Mouse (Mus musculus): Measurements from ENCODE around the gene Ireb2. TPM values are rescaled to one million over a fixed set of nuclear protein-coding genes. Genes with fewer than 3 reads are reported as not detected.
"Not testable (repeated sequence)": the region's sequence is repeated elsewhere in the genome, so short reads cannot be mapped to it uniquely, and the experiment has no call there.

Gene Ireb2
- polyA plus RNA-seq, 1 experiment from 2014 or later = 17.7 TPM

DNA sequence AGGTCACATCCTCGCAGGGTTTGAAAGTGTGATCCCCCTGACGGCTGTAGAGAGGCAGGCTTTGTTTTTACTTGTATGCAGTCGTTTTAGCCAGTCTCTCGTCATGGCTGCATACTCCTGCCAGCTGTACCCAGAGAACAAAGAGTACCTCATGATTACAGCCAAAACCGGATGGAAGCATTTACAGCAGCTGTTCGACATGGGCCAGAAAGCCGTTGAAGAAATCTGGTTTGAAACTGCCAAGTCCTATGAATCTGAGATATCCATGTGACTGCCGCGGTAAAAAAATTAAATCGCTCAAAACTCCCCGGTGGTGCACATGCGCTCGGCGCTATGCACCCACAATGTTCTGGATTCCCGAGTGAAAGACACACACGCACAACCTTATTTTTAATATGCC, 82.7 kb downstream of the Ireb2 start:
- no peak for ATAC-seq
- Histone ChIP-seq H3K9ac (ENCODE audit: low read depth, low read length) (no peak overlapping the region), H3K36me3 (ENCODE audit: control insufficient read depth, insufficient read depth) (no peaks in the 10 kb centered on the region), H3K4me2 (replicated peaks; ENCODE audit: low read depth) (no peak overlapping the region), H3K27ac (ENCODE audit: low read depth, low read length) (no peak overlapping the region), H3K4me1 (replicated peaks; ENCODE audit: control insufficient read depth, insufficient read depth, low read length) (no peaks in the 10 kb centered on the region), H3K4me3 (ENCODE audit: low read depth, low read length) (no peak overlapping the region), H3K9me3 (ENCODE audit: control insufficient read depth) (no peaks in the 10 kb centered on the region), H3K27me3 (replicated peaks; ENCODE audit: control insufficient read depth, insufficient read depth, low read length) (no peaks in the 10 kb centered on the region)
- no peak for TF ChIP-seq CTCF (IDR thresholded peaks at IDR 0.05; ENCODE audit: low read depth)
- WGBS = 76% methylated on average over 16 of the region's 16 CpGs

DNA sequence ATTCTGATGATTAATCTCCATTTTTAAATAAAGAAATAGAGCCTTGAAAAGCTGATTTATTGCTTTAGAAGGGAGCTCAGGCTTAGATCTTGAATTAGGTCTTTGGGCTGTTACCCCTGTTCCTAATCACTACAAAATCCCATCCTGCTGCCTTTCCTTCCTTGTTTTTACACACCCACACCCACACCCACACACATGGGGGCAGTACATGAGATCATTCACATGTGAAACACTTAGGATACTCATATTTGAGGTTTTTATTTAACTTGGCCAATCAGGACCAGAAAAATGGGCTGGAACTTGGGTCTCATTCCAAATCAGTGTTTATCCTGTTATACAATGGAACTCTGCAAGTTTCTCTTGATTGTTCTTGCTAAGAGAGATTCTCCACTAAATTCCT, 85.9 kb downstream of the Ireb2 start:
- ATAC-seq = no peak
- no peak for TF ChIP-seq CTCF (IDR thresholded peaks at IDR 0.05; ENCODE audit: low read depth)
- no peak overlapping the region for H3K4me2 ChIP-seq (replicated peaks; ENCODE audit: low read depth)
- H3K4me1 ChIP-seq (replicated peaks; ENCODE audit: control insufficient read depth, insufficient read depth, low read length) = 0 out of 2 replicates have a peak, but pooled peaks cover 7% of the 10 kb centered on the region
- no peaks in the 10 kb centered on the region for H3K9me3 ChIP-seq (ENCODE audit: control insufficient read depth)
- H3K36me3 ChIP-seq (ENCODE audit: control insufficient read depth, insufficient read depth) = peaks cover 11% of the 10 kb centered on the region; the same call in 1 of the 2 replicates
- H3K27me3 ChIP-seq (replicated peaks; ENCODE audit: control insufficient read depth, insufficient read depth, low read length) = no peaks in the 10 kb centered on the region
- H3K27ac ChIP-seq (ENCODE audit: low read depth, low read length) = no peak overlapping the region
- H3K4me3 ChIP-seq (ENCODE audit: low read depth, low read length) = no peak overlapping the region
- H3K9ac ChIP-seq (ENCODE audit: low read depth, low read length) = no peak overlapping the region

- H3K36me3 ChIP-seq (ENCODE audit: control insufficient read depth, insufficient read depth) = peaks cover 12% of the 10 kb centered on the region; the same call in 1 of the 2 replicates
- WGBS = 38% methylated on average over 8 of the region's 8 CpGs
- not testable (repeated sequence) for H3K9me3 ChIP-seq (ENCODE audit: control insufficient read depth); H3K27me3 ChIP-seq (replicated peaks; ENCODE audit: control insufficient read depth, insufficient read depth, low read length); ATAC-seq; H3K4me1 ChIP-seq (replicated peaks; ENCODE audit: control insufficient read depth, insufficient read depth, low read length)
- peak overlapping the region; percentile 94 for H3K4me3 ChIP-seq (ENCODE audit: low read depth, low read length)
- peak overlapping the region; percentile 85; the same call in 1 of the 2 replicates for H3K27ac ChIP-seq (ENCODE audit: low read depth, low read length)
- H3K4me2 ChIP-seq (replicated peaks; ENCODE audit: low read depth) = peak overlapping the region; percentile 76
- peak overlapping the region; percentile 88; the same call in 1 of the 2 replicates for H3K9ac ChIP-seq (ENCODE audit: low read depth, low read length)
These were observed 86.6 kb downstream of the Ireb2 start for GRCm38 (mm10) chr9:54950162-54950561.

- Histone ChIP-seq H3K27me3 (replicated peaks; ENCODE audit: control insufficient read depth, insufficient read depth, low read length) (no peaks in the 10 kb centered on the region), H3K9me3 (ENCODE audit: control insufficient read depth) (no peaks in the 10 kb centered on the region), H3K4me2 (replicated peaks; ENCODE audit: low read depth) (peak within 1 kb of the TSS; percentile 76), H3K4me3 (ENCODE audit: low read depth, low read length) (peak within 1 kb of the TSS; percentile 94), H3K27ac (ENCODE audit: low read depth, low read length) (peak within 1 kb of the TSS; percentile 85), H3K36me3 (ENCODE audit: control insufficient read depth, insufficient read depth) (peaks cover 18% of the 10 kb centered on the region), H3K9ac (ENCODE audit: low read depth, low read length) (peak within 1 kb of the TSS; percentile 88), H3K4me1 (replicated peaks; ENCODE audit: control insufficient read depth, insufficient read depth, low read length) (0 out of 2 replicates have a peak, but pooled peaks cover 7% of the 10 kb centered on the region)
- under 1% methylated on average over 64 of the region's 65 CpGs for WGBS
- no peak; the same call in 1 of the 2 replicates for TF ChIP-seq CTCF (IDR thresholded peaks at IDR 0.05; ENCODE audit: low read depth)
- peak; percentile 99 for ATAC-seq
These were observed 87.2 kb downstream of the Ireb2 start, which contains the start of the genes Psma4 and AY074887 for GRCm38 (mm10) chr9:54950575-54951321. Psma4 (plus strand) TSS chr9:54950790. AY074887 (minus strand) TSS chr9:54950998.

DNA sequence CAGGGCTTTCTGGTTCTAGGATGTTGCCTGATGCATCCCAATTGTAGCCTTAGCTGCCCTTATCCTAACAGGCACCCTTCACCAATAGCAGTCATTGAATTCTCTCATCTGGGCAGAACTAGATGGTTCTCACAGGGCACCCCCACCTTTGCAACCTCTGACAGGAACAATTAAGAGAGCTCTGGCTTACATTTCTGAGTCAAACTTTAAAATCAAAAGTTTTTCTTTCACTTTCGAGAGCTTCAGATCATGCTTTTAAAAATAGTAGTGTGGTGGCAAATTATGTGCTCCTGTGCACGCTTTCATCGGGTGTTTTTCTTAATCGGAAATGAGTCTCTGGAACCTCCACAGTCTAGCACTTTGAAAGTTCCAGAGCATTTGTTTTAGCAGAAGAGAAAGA, 97.5 kb downstream of the Ireb2 start:
- TF ChIP-seq CTCF (IDR thresholded peaks at IDR 0.05; ENCODE audit: low read depth) = no peak
- 93% methylated on average over 4 of the region's 4 CpGs for WGBS

More for the DNA sequence above, 97.5 kb downstream of the Ireb2 start:
- no peak for ATAC-seq
- peaks cover 30% of the 10 kb centered on the region for H3K36me3 ChIP-seq (ENCODE audit: control insufficient read depth, insufficient read depth)
- no peak overlapping the region for H3K27ac ChIP-seq (ENCODE audit: low read depth, low read length)
- 0 out of 2 replicates have a peak, but pooled peaks cover 3% of the 10 kb centered on the region for H3K4me1 ChIP-seq (replicated peaks; ENCODE audit: control insufficient read depth, insufficient read depth, low read length)
- H3K27me3 ChIP-seq (replicated peaks; ENCODE audit: control insufficient read depth, insufficient read depth, low read length) = no peaks in the 10 kb centered on the region
- H3K4me3 ChIP-seq (ENCODE audit: low read depth, low read length) = no peak overlapping the region
- H3K4me2 ChIP-seq (replicated peaks; ENCODE audit: low read depth) = no peak overlapping the region
- no peak overlapping the region for H3K9ac ChIP-seq (ENCODE audit: low read depth, low read length)
- no peaks in the 10 kb centered on the region for H3K9me3 ChIP-seq (ENCODE audit: control insufficient read depth)

Other genes starting within 250 kb of the Ireb2 start
- gene Acsbg1, start 201.9 kb upstream of the Ireb2 start, polyA plus RNA-seq (2015; fragmentation: Nextera tagmentation; extraction: Ambion mirVana) = 0.16 and 0.27 TPM in 2 replicates
- 3.4 and 4.0 TPM in 2 replicates for gene Dnaja4, start 164.9 kb upstream of the Ireb2 start, polyA plus RNA-seq (2015; fragmentation: Nextera tagmentation; extraction: Ambion mirVana)
- gene Wdr61, start 129.3 kb upstream of the Ireb2 start, polyA plus RNA-seq (2015; fragmentation: Nextera tagmentation; extraction: Ambion mirVana) = 108 and 111 TPM in 2 replicates
- gene Crabp1, start 99.0 kb upstream of the Ireb2 start, polyA plus RNA-seq (2015; fragmentation: Nextera tagmentation; extraction: Ambion mirVana) = 3.2 and 3.5 TPM in 2 replicates
- 1.1 and 1.2 TPM in 2 replicates for gene Hykk, start 53.5 kb downstream of the Ireb2 start, polyA plus RNA-seq (2015; fragmentation: Nextera tagmentation; extraction: Ambion mirVana)
- gene Psma4, start 87.0 kb downstream of the Ireb2 start, polyA plus RNA-seq (2015; fragmentation: Nextera tagmentation; extraction: Ambion mirVana) = 239 and 257 TPM in 2 replicates
- gene AY074887, start 87.2 kb downstream of the Ireb2 start, polyA plus RNA-seq (2015; fragmentation: Nextera tagmentation; extraction: Ambion mirVana) = 0.41 and 0.47 TPM in 2 replicates
- 1.0 and 1.3 TPM in 2 replicates for gene Chrna5, start 117.1 kb downstream of the Ireb2 start, polyA plus RNA-seq (2015; fragmentation: Nextera tagmentation; extraction: Ambion mirVana)
- 5.3 and 5.4 TPM in 2 replicates for gene Chrna3, start 162.8 kb downstream of the Ireb2 start, polyA plus RNA-seq (2015; fragmentation: Nextera tagmentation; extraction: Ambion mirVana)
- 2.3 and 3.1 TPM in 2 replicates for gene Chrnb4, start 185.0 kb downstream of the Ireb2 start, polyA plus RNA-seq (2015; fragmentation: Nextera tagmentation; extraction: Ambion mirVana)

Measured in intestine, postnatal 0 days (tissue).